Mouse (Mus musculus) spleen, postnatal 10 days (tissue): ENCODE results near the gene Dhrs1.

Experiments
- DNase-seq, 2 experiments: peaks; one replicate each; pipeline ENCODE4 v3.0.0; 2021 to 2022; ENCODE audit warnings: low spot score in 2 of 2

Dhrs1 gene

GRCm38 (mm10) chr14:55721700-55722437 lies 23.6 kb downstream of the Dhrs1 start, which contains the start of gene Rabggta:
Gene Rabggta, minus strand, starts transcription at chr14:55722263.
- DNase-seq: peak; percentile 89 to 96

- no peak for DNase-seq
Observed at GRCm38 (mm10) chr14:55721076-55721475, 24.4 kb downstream of the Dhrs1 start.

- DNase-seq: no peak
Observed at GRCm38 (mm10) chr14:55720666-55721065, 24.8 kb downstream of the Dhrs1 start.

GRCm38 (mm10) chr14:55719737-55720136 lies 25.8 kb downstream of the Dhrs1 start:
- no peak for DNase-seq

GRCm38 (mm10) chr14:55716884-55717283 lies 28.6 kb downstream of the Dhrs1 start:
- DNase-seq: no peak

GRCm38 (mm10) chr14:55716271-55716670 lies 29.2 kb downstream of the Dhrs1 start:
- DNase-seq: no peak

GRCm38 (mm10) chr14:55714893-55715292 lies 30.6 kb downstream of the Dhrs1 start:
- DNase-seq: no peak

GRCm38 (mm10) chr14:55713729-55714122 lies 31.8 kb downstream of the Dhrs1 start, which contains the start of gene Tgm1:
Gene Tgm1, minus strand, starts transcription at chr14:55713926.
- no peak for DNase-seq

GRCm38 (mm10) chr14:55713007-55713728 lies 32.3 kb downstream of the Dhrs1 start:
- DNase-seq: no peak

GRCm38 (mm10) chr14:55711786-55712185 lies 33.7 kb downstream of the Dhrs1 start:
- DNase-seq: no peak

GRCm38 (mm10) chr14:55709509-55709908 lies 36.0 kb downstream of the Dhrs1 start:
- no peak for DNase-seq

GRCm38 (mm10) chr14:55707397-55707796 lies 38.1 kb downstream of the Dhrs1 start:
- no peak for DNase-seq

GRCm38 (mm10) chr14:55706051-55706600 lies 39.4 kb downstream of the Dhrs1 start:
- DNase-seq: no peak

- no peak for DNase-seq
Observed at GRCm38 (mm10) chr14:55702761-55703160, 42.7 kb downstream of the Dhrs1 start.

- no peak for DNase-seq
Observed at GRCm38 (mm10) chr14:55701131-55701530, 44.4 kb downstream of the Dhrs1 start.

- DNase-seq: no peak
Observed at GRCm38 (mm10) chr14:55697226-55697625, 48.3 kb downstream of the Dhrs1 start.

- DNase-seq: no peak
Observed at GRCm38 (mm10) chr14:55689433-55689832, 56.1 kb downstream of the Dhrs1 start.
